Mouse (Mus musculus) ES-E14 (cell line): Measurements from ENCODE around the gene Lamtor2.

ENCODE experiments used
- HCFC1 ChIP-seq: IDR thresholded peaks from 2 replicates; pipeline ENCODE4 v1.6.1; 2012; ENCODE audit warnings: low read length, inconsistent platforms, borderline replicate concordance; ENCODE audit not compliant: insufficient read depth
- MAFK ChIP-seq: IDR thresholded peaks from 2 replicates; pipeline ENCODE4 v1.6.1; 2014; ENCODE audit warnings: mild to moderate bottlenecking, low read depth, low read length, inconsistent platforms; ENCODE audit not compliant: insufficient read depth

DNA sequence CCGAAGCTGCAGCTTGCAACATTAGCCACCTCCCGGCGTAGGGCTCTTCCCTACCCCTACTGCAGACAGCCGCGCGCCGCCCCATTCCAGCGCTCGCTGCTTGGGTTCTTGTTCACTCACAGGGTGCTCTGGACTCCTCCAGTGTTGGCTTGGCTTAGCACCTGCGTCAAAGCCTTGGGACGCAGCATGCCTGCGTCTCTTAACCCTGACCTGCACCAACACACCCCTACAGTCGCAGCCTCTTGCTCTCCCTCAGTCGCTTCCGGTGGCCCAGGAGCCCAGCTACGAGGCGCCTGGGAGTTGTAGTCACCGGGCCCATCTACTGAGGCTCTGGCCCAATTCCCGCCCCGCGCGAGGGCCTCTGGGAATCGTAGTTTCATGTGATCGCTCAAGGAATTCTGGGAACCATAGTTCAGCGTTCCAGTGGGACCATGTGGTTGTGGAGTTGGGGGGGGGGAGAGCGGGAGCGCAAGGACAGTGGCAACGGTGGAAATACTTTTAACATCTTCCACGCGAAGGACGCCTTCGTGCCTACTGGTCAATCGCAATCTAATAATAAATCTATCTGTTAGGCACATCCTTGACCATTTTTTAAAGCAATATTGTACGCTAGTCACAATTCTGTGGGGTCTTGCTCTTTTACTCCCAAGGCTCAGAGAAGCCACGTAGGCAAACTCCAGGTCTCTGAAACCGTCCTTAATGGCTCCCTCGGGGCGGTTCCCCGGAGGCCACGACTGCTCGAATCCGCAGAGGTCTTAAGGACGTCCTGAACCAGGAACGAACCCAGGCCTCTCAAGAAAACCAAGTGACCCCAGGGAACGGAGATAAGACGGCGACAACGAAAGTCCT, at the start of gene Lamtor2:
- TF ChIP-seq HCFC1 (peak; percentile 98), MAFK (no peak)
